Mouse (Mus musculus) midbrain, embryonic 13.5 days (tissue): ENCODE measurements around the gene Tmem45a2. TPM values are rescaled to one million over a fixed set of nuclear protein-coding genes. Genes with fewer than 3 reads are reported as not detected.
"Not testable (repeated sequence)": the region's sequence is repeated elsewhere in the genome, so short reads cannot be mapped to it uniquely, and the experiment has no call there.

Source experiments
- ATAC-seq: fragments of 200-750 bp; cut with Nextera tagmentation; 2 replicates; pipeline ENCODE4 v1.8.0; 2017; ENCODE audit warnings: mild to moderate bottlenecking, moderate TSS enrichment, moderate library complexity
- H3K27ac ChIP-seq: fragments of 300-500 bp; sonication (generic); 2 replicates; pipeline ENCODE4 v1.5.1; 2015; ENCODE audit warnings: inconsistent platforms, mild to moderate bottlenecking, moderate library complexity
- H3K27me3 ChIP-seq: fragments of 300-500 bp; sonication (generic); 2 replicates; pipeline ENCODE4 v1.6.1; 2015; ENCODE audit warnings: mild to moderate bottlenecking, inconsistent platforms
- H3K36me3 ChIP-seq: fragments of 300-500 bp; sonication (generic); 2 replicates; pipeline ENCODE4 v1.6.1; 2015; ENCODE audit warnings: mild to moderate bottlenecking, inconsistent platforms
- H3K4me1 ChIP-seq: fragments of 300-500 bp; sonication (generic); replicated peaks from 2 replicates; pipeline ENCODE4 v1.6.1; 2015; ENCODE audit warnings: inconsistent platforms
- H3K4me2 ChIP-seq: fragments of 300-500 bp; sonication (generic); replicated peaks from 2 replicates; pipeline ENCODE4 v1.6.1; 2015; ENCODE audit warnings: moderate library complexity, mild to moderate bottlenecking, inconsistent platforms
- H3K4me3 ChIP-seq: fragments of 300-500 bp; sonication (generic); replicated peaks from 2 replicates; pipeline ENCODE4 v1.5.1; 2015; ENCODE audit warnings: mild to moderate bottlenecking, inconsistent platforms
- H3K9ac ChIP-seq: fragments of 300-500 bp; sonication (generic); replicated peaks from 2 replicates; pipeline ENCODE4 v1.6.1; 2015; ENCODE audit warnings: mild to moderate bottlenecking, inconsistent platforms
- H3K9me3 ChIP-seq: fragments of 300-500 bp; sonication (generic); 2 replicates; pipeline ENCODE4 v1.6.1; 2016; ENCODE audit warnings: mild to moderate bottlenecking, inconsistent platforms
- WGBS: fragments of 180-500 bp; shearing (Covaris S2); methylation state at CpG from one replicate; pipeline ENCODE4 v1.1.7; 2015; 5-methylcytosine and 5-hydroxymethylcytosine counted together
- polyA plus RNA-seq: library from polyadenylated mRNA; unstranded; fragments of >200 nt; fragmentation: Nextera tagmentation; extraction: Ambion mirVana; gene quantifications from 2 replicates; pipeline ENCODE4 v1.2.1, GENCODE M21; 2015

Tmem45a2 gene
- polyA plus RNA-seq, 1 experiment from 2014 or later = not detected

GRCm38 (mm10) chr16:57062045-57062444 lies 9.1 kb downstream of the Tmem45a2 start:
- Histone ChIP-seq H3K9me3 (no peaks in the 10 kb centered on the region), H3K4me1 (no peaks in the 10 kb centered on the region), H3K4me3 (no peak overlapping the region), H3K9ac (no peak overlapping the region), H3K36me3 (no peaks in the 10 kb centered on the region), H3K27me3 (no peaks in the 10 kb centered on the region), H3K4me2 (no peak overlapping the region), H3K27ac (no peak overlapping the region)
- no peak for ATAC-seq
- 86% methylated on average over 3 of the region's 3 CpGs for WGBS

DNA sequence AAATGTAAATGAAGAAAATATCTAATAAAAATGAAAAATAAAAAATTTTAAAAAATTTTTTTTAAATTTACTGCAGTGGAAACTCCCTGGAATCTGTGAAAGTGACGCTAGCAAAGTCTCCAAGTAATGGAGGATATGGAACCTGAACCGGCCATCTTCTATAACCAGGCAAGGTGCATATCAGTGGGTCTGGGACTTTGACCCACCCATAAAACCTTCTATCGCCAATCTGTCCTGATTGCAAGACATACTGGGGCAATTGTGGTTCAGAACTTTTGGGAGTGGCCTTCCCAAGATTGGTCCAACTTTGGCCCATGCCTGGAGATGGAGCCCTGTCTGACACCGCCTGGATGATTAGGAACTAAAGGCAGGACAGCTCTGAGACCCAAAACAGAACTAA lies 14.2 kb downstream of the Tmem45a2 start:
- Histone ChIP-seq H3K4me1 (no peaks in the 10 kb centered on the region), H3K4me2 (no peak overlapping the region), H3K36me3 (no peaks in the 10 kb centered on the region), H3K9ac (no peak overlapping the region), H3K27ac (no peak overlapping the region), H3K27me3 (no peaks in the 10 kb centered on the region), H3K9me3 (no peaks in the 10 kb centered on the region), H3K4me3 (no peak overlapping the region)
- ATAC-seq = no peak
- 93% methylated on average over 4 of the region's 4 CpGs for WGBS

DNA sequence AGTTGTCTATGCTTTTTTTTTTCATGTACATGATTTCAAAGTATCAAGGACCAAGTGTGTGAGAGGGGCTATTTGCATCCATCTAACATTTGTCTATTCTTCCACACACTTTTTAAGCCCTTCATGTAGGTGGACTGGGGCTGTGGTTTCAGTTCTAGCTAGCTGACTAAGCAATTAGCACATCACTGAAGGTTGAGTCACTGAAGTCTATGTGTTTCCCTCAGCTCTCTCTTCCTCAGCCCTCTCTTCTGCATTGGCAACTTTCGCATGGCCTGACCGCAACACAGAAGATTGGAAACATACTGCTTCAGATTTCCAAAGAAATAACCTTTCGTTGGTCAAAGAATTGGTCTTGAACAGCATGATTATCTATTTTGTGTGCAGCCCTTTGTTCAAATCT lies 21.2 kb downstream of the Tmem45a2 start:
- H3K9ac ChIP-seq = no peak overlapping the region
- no peaks in the 10 kb centered on the region for H3K27me3 ChIP-seq
- no peak overlapping the region for H3K27ac ChIP-seq
- H3K4me1 ChIP-seq = no peaks in the 10 kb centered on the region
- no peaks in the 10 kb centered on the region for H3K36me3 ChIP-seq
- WGBS = 82% methylated on average over 3 of the region's 3 CpGs
- H3K4me3 ChIP-seq = no peak overlapping the region
- ATAC-seq = no peak
- no peaks in the 10 kb centered on the region for H3K9me3 ChIP-seq
- H3K4me2 ChIP-seq = no peak overlapping the region

GRCm38 (mm10) chr16:57038600-57038999 lies 32.6 kb downstream of the Tmem45a2 start:
- 75% methylated on average over 5 of the region's 5 CpGs for WGBS

DNA sequence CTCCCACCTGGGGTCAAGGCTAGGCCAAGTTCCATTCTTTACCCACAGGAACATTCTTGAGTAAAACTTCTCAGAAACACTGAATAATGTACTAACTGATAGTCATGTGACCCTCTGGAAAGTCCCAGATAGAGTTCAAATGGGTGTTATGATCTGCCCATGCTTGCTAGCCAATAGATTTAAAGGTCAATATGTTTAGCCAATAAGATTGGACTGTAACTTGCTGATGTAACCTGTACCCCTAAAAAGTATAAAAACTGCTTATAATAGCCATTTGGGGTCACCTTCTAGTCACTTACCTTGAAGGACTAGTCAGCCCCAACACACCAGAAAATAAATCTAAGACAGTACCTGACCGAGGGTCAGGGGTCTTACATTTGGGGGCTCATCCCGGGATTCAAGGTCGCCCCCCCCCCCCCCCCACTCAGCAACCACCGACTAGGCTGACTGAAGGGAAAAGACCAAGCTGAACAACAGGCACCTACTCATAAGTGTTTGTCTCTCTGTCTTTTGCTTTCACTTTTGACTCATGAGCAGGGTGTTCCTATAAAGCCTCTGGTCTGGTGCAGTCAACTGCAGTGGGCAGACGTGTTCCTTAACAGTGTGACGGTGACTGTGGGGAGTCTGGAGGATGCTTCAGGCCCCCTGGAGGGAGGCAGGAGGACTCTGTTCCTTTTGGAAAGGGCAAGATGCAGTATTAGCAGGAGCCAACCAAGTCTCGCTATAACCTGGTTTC lies 40.9 kb downstream of the Tmem45a2 start:
- 86% methylated on average over 6 of the region's 7 CpGs for WGBS

More at GRCm38 (mm10) chr16:57038600-57038999, 32.6 kb downstream of the Tmem45a2 start:
- H3K4me2 ChIP-seq = no peak overlapping the region
- no peak overlapping the region for H3K27ac ChIP-seq
- no peaks in the 10 kb centered on the region for H3K9me3 ChIP-seq
- no peaks in the 10 kb centered on the region for H3K27me3 ChIP-seq
- H3K4me3 ChIP-seq = no peak overlapping the region
- no peak for ATAC-seq
- H3K36me3 ChIP-seq = no peaks in the 10 kb centered on the region
- no peak overlapping the region for H3K9ac ChIP-seq
- no peaks in the 10 kb centered on the region for H3K4me1 ChIP-seq

DNA sequence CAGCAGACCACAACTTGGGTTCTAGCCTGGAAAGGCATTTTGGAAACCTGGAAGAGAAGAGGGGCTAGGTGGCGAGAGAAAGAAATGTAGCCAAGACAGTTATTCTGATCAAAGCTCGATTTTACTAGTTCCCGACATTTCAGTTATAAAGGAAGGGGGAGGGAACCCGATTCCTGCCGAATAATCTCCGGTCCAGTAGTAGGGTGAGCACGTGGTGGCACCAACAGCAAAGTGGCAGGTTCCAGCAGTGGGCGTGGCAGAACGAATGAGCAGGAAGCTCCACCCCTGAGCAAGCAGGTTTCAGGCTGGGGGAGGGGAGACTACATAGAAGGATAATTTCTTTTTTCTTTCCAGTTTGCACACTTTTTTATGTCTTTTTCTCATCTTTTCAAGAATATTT lies 72.9 kb downstream of the Tmem45a2 start:
- H3K4me1 ChIP-seq, H3K27me3 ChIP-seq, H3K9me3 ChIP-seq, ATAC-seq, H3K27ac ChIP-seq, H3K4me3 ChIP-seq, H3K4me2 ChIP-seq, H3K36me3 ChIP-seq, H3K9ac ChIP-seq: not testable (repeated sequence)
- WGBS = 90% methylated on average over 9 of the region's 9 CpGs

More for the DNA sequence above, 40.9 kb downstream of the Tmem45a2 start:
- no peaks in the 10 kb centered on the region for H3K36me3 ChIP-seq
- no peak overlapping the region for H3K4me2 ChIP-seq
- H3K9me3 ChIP-seq = no peaks in the 10 kb centered on the region
- ATAC-seq = no peak
- H3K4me1 ChIP-seq = no peaks in the 10 kb centered on the region
- no peak overlapping the region for H3K4me3 ChIP-seq
- H3K27me3 ChIP-seq = no peaks in the 10 kb centered on the region
- H3K9ac ChIP-seq = no peak overlapping the region
- no peak overlapping the region for H3K27ac ChIP-seq

Other genes with a start within 250 kb of the Tmem45a2 start
- gene Tmem45a, start 185.2 kb downstream of the Tmem45a2 start, polyA plus RNA-seq = 3.7 and 4.7 TPM in 2 replicates
- gene Lnp1, start 143.3 kb downstream of the Tmem45a2 start, polyA plus RNA-seq = 0.32 TPM in 1 of 2 replicates, not detected in the other
- 52.4 and 54.4 TPM in 2 replicates for gene Tomm70a, start 50.3 kb upstream of the Tmem45a2 start, polyA plus RNA-seq
- gene Nit2, start 96.0 kb upstream of the Tmem45a2 start, polyA plus RNA-seq = 41.3 and 41.6 TPM in 2 replicates
- 32.3 and 33.2 TPM in 2 replicates for gene Tbc1d23, start 160.1 kb upstream of the Tmem45a2 start, polyA plus RNA-seq
- gene Tmem30c, start 221.5 kb upstream of the Tmem45a2 start, polyA plus RNA-seq = 0.24 and 0.45 TPM in 2 replicates